24 mouse cellular contexts compared by ENCODE assay signal in genomic region chr4:135684731-135685130, GRCm38 (mm10). TPM values are rescaled to one million over a fixed set of nuclear protein-coding genes. Genes with fewer than 3 reads are reported as not detected.
A peak's percentile ranks its signal among the peaks of the same experiment; 100 is the strongest.
DNase-seq lines count a peak whose midpoint lies in the region; ATAC-seq and TF ChIP-seq lines count a peak whose summit lies in the region.
"Had no signal": no experiment of that assay in that cellular context is flagged by ENCODE, and none has a peak within 500 bp of the region (broad histone marks: within the 10 kb centered on the region; RNA-seq: fewer than 3 reads in every experiment).

No protein-coding gene starts in this region.

- WGBS in forebrain, embryonic 14.5 days, result 28% methylated on average over 3 of the region's 3 CpGs
- 43% methylated on average over 3 of the region's 3 CpGs for WGBS in forebrain, embryonic 12.5 days
- WGBS in lung, postnatal 0 days, result 38% methylated on average over 3 of the region's 3 CpGs

- no peak for ATAC-seq in forebrain, embryonic 14.5 days
- ATAC-seq in forebrain, embryonic 12.5 days (ENCODE audit: low FRiP score), result no peak
- no peak for ATAC-seq in lung, postnatal 0 days
- ATAC-seq: activated CD4-positive, CD25-positive, alpha-beta regulatory T cell, adult 4 months; inflammation-experienced regulatory T-cells, adult 6 months had no signal

- H3K4me1 ChIP-seq in forebrain, embryonic 14.5 days (ENCODE audit: control insufficient read depth, insufficient read depth, low read length), result peaks cover 2% of the 10 kb centered on the region; the same call in 1 of the 2 replicates
- H3K4me1 ChIP-seq in forebrain, embryonic 12.5 days, result peaks cover 17% of the 10 kb centered on the region
- H3K4me1 ChIP-seq in lung, postnatal 0 days (ENCODE audit: insufficient read depth, low read depth, low read length), result no peaks in the 10 kb centered on the region

- no peak overlapping the region for H3K4me2 ChIP-seq in forebrain, embryonic 14.5 days (ENCODE audit: low read length)
- no peak overlapping the region for H3K4me2 ChIP-seq in forebrain, embryonic 12.5 days
- no peak overlapping the region for H3K4me2 ChIP-seq in lung, postnatal 0 days (replicated peaks; ENCODE audit: low read depth, low read length)
- H3K4me2 ChIP-seq: midbrain, embryonic 12.5 days had no signal

- TF ChIP-seq POLR2A in brain, embryonic 14.5 days (IDR thresholded peaks at IDR 0.05; ENCODE audit: borderline replicate concordance, extremely low read depth, insufficient read depth, insufficient read length, poor library complexity, severe bottlenecking), result no peak

- peaks cover 29% of the 10 kb centered on the region for H3K27me3 ChIP-seq in forebrain, embryonic 14.5 days (replicated peaks; ENCODE audit: control insufficient read depth, insufficient read depth, low read length)
- H3K27me3 ChIP-seq in forebrain, embryonic 12.5 days, result peaks cover 57% of the 10 kb centered on the region
- 0 out of 2 replicates have a peak, but pooled peaks cover 4% of the 10 kb centered on the region for H3K27me3 ChIP-seq in lung, postnatal 0 days (replicated peaks; ENCODE audit: insufficient read depth, low read length)

- peak; percentile 54 for DNase-seq in forebrain, embryonic 14.5 days (ENCODE audit: low spot score)
- DNase-seq in lung, postnatal 0 days (ENCODE audit: low spot score), result peak; percentile 55
- DNase-seq in lung, postnatal 25 days (ENCODE audit: low spot score), result no peak
- DNase-seq in brain, embryonic 14.5 days (ENCODE audit: low read depth), result peak; percentile 39
- DNase-seq in retina, embryonic 14.5 days (ENCODE audit: low spot score), result peak; percentile 74
- no peak for DNase-seq in adrenal gland, postnatal 10 days
- no peak for DNase-seq in gastrocnemius, postnatal 14 days
- DNase-seq: adrenal gland, postnatal 36 days; cerebellum, postnatal 10 days; gastrocnemius, adult 2 months; heart, postnatal 10 days; lung, postnatal 10 days; right cerebral cortex, adult 18-20 months; spleen, adult 18-20 months; thymus, postnatal 4 days had no signal

- no peaks in the 10 kb centered on the region for H3K36me3 ChIP-seq in forebrain, embryonic 14.5 days (ENCODE audit: control insufficient read depth, insufficient read depth, low read length)
- H3K36me3 ChIP-seq in forebrain, embryonic 12.5 days (replicated peaks), result no peaks in the 10 kb centered on the region
- H3K36me3 ChIP-seq in lung, postnatal 0 days (ENCODE audit: insufficient read depth, low read length), result no peaks in the 10 kb centered on the region
- H3K36me3 ChIP-seq: embryonic facial prominence, embryonic 13.5 days; midbrain, embryonic 12.5 days had no signal

- no peak overlapping the region for H3K9ac ChIP-seq in forebrain, embryonic 14.5 days (ENCODE audit: low read length)
- H3K9ac ChIP-seq in forebrain, embryonic 12.5 days, result no peak overlapping the region
- no peak overlapping the region for H3K9ac ChIP-seq in lung, postnatal 0 days (replicated peaks; ENCODE audit: low read depth)
- H3K9ac ChIP-seq: embryonic facial prominence, embryonic 13.5 days; midbrain, embryonic 12.5 days had no signal

- no peak overlapping the region for H3K4me3 ChIP-seq in forebrain, embryonic 14.5 days (ENCODE audit: low read depth, low read length)
- no peak overlapping the region for H3K4me3 ChIP-seq in forebrain, embryonic 12.5 days (replicated peaks)
- H3K4me3 ChIP-seq in lung, postnatal 0 days (ENCODE audit: low read depth, low read length), result no peak overlapping the region
- H3K4me3 ChIP-seq: embryonic facial prominence, embryonic 13.5 days; gastrocnemius, adult 2 months; midbrain, embryonic 12.5 days; myocyte had no signal

- intact Hi-C loops in gastrocnemius, postnatal 14 days (cut with DNase I; ENCODE audit: low total_unique reads), result no loop called here

- TF ChIP-seq CTCF in lung, postnatal 0 days (IDR thresholded peaks at IDR 0.05), result no peak
- no peak for TF ChIP-seq CTCF in brain, embryonic 14.5 days (IDR thresholded peaks at IDR 0.05; ENCODE audit: borderline replicate concordance, extremely low read depth, insufficient read depth, insufficient read length)

- no peak overlapping the region for H3K27ac ChIP-seq in forebrain, embryonic 14.5 days (ENCODE audit: low read depth, low read length)
- H3K27ac ChIP-seq in forebrain, embryonic 12.5 days, result no peak overlapping the region
- no peak overlapping the region for H3K27ac ChIP-seq in lung, postnatal 0 days (ENCODE audit: low read length)
- H3K27ac ChIP-seq: embryonic facial prominence, embryonic 13.5 days; gastrocnemius, adult 2 months; midbrain, embryonic 12.5 days; stomach, postnatal 0 days had no signal

- TF ChIP-seq EP300 in lung, postnatal 0 days (IDR thresholded peaks at IDR 0.05), result no peak

- H3K9me3 ChIP-seq in forebrain, embryonic 14.5 days (replicated peaks; ENCODE audit: control insufficient read depth, low read length), result no peaks in the 10 kb centered on the region
- H3K9me3 ChIP-seq in forebrain, embryonic 12.5 days, result no peaks in the 10 kb centered on the region
- H3K9me3 ChIP-seq in lung, postnatal 0 days (ENCODE audit: low read length), result no peaks in the 10 kb centered on the region
- H3K9me3 ChIP-seq: embryonic facial prominence, embryonic 13.5 days; midbrain, embryonic 12.5 days had no signal

RNA-seq across cellular contexts. Expression of gene Ifnlr1, which starts 1.4 kb away (rescaled TPM):
- polyA plus RNA-seq in forebrain, embryonic 14.5 days (2014; fragmentation: Nextera tagmentation; extraction: Ambion mirVana), result 0.15 TPM in 1 of 2 replicates, not detected in the other
- 0.36 and 0.40 TPM in 2 replicates for polyA plus RNA-seq in forebrain, embryonic 12.5 days (2016; fragmentation: Nextera tagmentation; extraction: Ambion mirVana)
- 2.7 and 3.7 TPM in 2 replicates for polyA plus RNA-seq in lung, postnatal 0 days (2015; fragmentation: Nextera tagmentation; extraction: Ambion mirVana)
- 0.50 and 0.62 TPM in 2 replicates for polyA plus RNA-seq in brain, embryonic 14.5 days (2012; rRNA removed)
- total RNA-seq in adrenal gland, postnatal 10 days (2021), result under 1 TPM; 0.45 to 0.61 TPM
- total RNA-seq in gastrocnemius, postnatal 14 days (2021), result under 1 TPM; 0.23 to 0.42 TPM
- polyA plus RNA-seq: inflammation-experienced regulatory T-cells, adult 6 months; myocyte had no signal

RNA-seq across cellular contexts. Expression of gene Il22ra1, which starts 43.2 kb away (rescaled TPM):
- polyA plus RNA-seq in forebrain, embryonic 14.5 days (2014; fragmentation: Nextera tagmentation; extraction: Ambion mirVana), result not detected in 2 replicates
- polyA plus RNA-seq in forebrain, embryonic 12.5 days (2016; fragmentation: Nextera tagmentation; extraction: Ambion mirVana), result not detected in 2 replicates
- not detected in 2 replicates for polyA plus RNA-seq in lung, postnatal 0 days (2015; fragmentation: Nextera tagmentation; extraction: Ambion mirVana)
- 0.16 and 0.19 TPM in 2 replicates for polyA plus RNA-seq in brain, embryonic 14.5 days (2012; rRNA removed)
- total RNA-seq in adrenal gland, postnatal 10 days (2021), result 1 to 10 TPM; 1.5 to 1.7 TPM
- under 1 TPM; 0.13 to 0.49 TPM for total RNA-seq in gastrocnemius, postnatal 14 days (2021)
- total RNA-seq: gastrocnemius, adult 2 months; neutrophil, adult 5-6 weeks had no signal
- polyA plus RNA-seq: activated CD4-positive, CD25-positive, alpha-beta regulatory T cell, adult 4 months; forebrain, embryonic 11.5 days; inflammation-experienced regulatory T-cells, adult 6 months; midbrain, embryonic 12.5 days had no signal

Comparison
In these comparisons a context has a peak if more than half of its experiments do, and no peak if none do; other contexts are left out.
1. DNase-seq: peak in forebrain, embryonic 14.5 days (single experiment), lung, postnatal 0 days (single experiment), brain, embryonic 14.5 days (single experiment) and retina, embryonic 14.5 days (single experiment); none in lung, postnatal 25 days (single experiment), adrenal gland, postnatal 10 days (single experiment) and gastrocnemius, postnatal 14 days (single experiment).